Mouse (Mus musculus) intestine, postnatal 0 days (tissue): ENCODE data around the gene Slc25a23. TPM values are rescaled to one million over a fixed set of nuclear protein-coding genes. Genes with fewer than 3 reads are reported as not detected.

Experiments used
- ATAC-seq: fragments of 200-750 bp; cut with Nextera tagmentation; 2 replicates; pipeline ENCODE4 v1.8.0; 2017; ENCODE audit warnings: mild to moderate bottlenecking, moderate TSS enrichment, moderate library complexity
- H3K27ac ChIP-seq: fragments of 300-500 bp; sonication (generic); 2 replicates; pipeline ENCODE4 v1.5.1; 2014; ENCODE audit warnings: mild to moderate bottlenecking, low read depth, low read length, moderate library complexity
- H3K27me3 ChIP-seq: fragments of 300-500 bp; sonication (generic); replicated peaks from 2 replicates; pipeline ENCODE4 v1.6.1; 2014; ENCODE audit warnings: low read length, mixed read lengths; ENCODE audit not compliant: control insufficient read depth, insufficient read depth
- H3K36me3 ChIP-seq: fragments of 300-500 bp; sonication (generic); 2 replicates; pipeline ENCODE4 v1.6.1; 2014; ENCODE audit warnings: mild to moderate bottlenecking, moderate library complexity; ENCODE audit not compliant: control insufficient read depth, insufficient read depth
- H3K4me1 ChIP-seq: fragments of 300-500 bp; sonication (generic); replicated peaks from 2 replicates; pipeline ENCODE4 v1.6.1; 2014; ENCODE audit warnings: antibody characterized with exemption, low read length, mixed read lengths; ENCODE audit not compliant: control insufficient read depth, insufficient read depth
- H3K4me2 ChIP-seq: fragments of 300-500 bp; sonication (generic); replicated peaks from 2 replicates; pipeline ENCODE4 v1.6.1; 2014; ENCODE audit warnings: low read depth, mild to moderate bottlenecking, moderate library complexity
- H3K4me3 ChIP-seq: fragments of 300-500 bp; sonication (generic); 2 replicates; pipeline ENCODE4 v1.5.1; 2014; ENCODE audit warnings: low read depth, low read length
- H3K9ac ChIP-seq: fragments of 300-500 bp; sonication (generic); 2 replicates; pipeline ENCODE4 v1.6.1; 2014; ENCODE audit warnings: mild to moderate bottlenecking, low read depth, low read length
- H3K9me3 ChIP-seq: fragments of 300-500 bp; sonication (generic); 2 replicates; pipeline ENCODE4 v1.6.1; 2016; ENCODE audit warnings: mixed run types; ENCODE audit not compliant: control insufficient read depth
- CTCF ChIP-seq: sonication (generic); IDR thresholded peaks from 2 replicates; pipeline ENCODE4 v1.5.1; 2016; ENCODE audit warnings: low read depth, mild to moderate bottlenecking, control low read depth, antibody characterized with exemption, moderate library complexity
- WGBS: fragments of 180-500 bp; shearing (Covaris S2); extraction: QIAGEN DNeasy Blood & Tissue Kit; methylation state at CpG from one replicate; pipeline ENCODE4 v1.1.7; 2014; 5-methylcytosine and 5-hydroxymethylcytosine counted together
- polyA plus RNA-seq: library from polyadenylated mRNA; unstranded; fragments of >200 nt; fragmentation: Nextera tagmentation; extraction: Ambion mirVana; gene quantifications from 2 replicates; pipeline ENCODE4 v1.2.1, GENCODE M21; 2015

Slc25a23 gene
- polyA plus RNA-seq, 1 experiment from 2014 or later = 5.1 TPM

- no peak for TF ChIP-seq CTCF
- H3K27me3 ChIP-seq = no peaks in the 10 kb centered on the region
- no peaks in the 10 kb centered on the region for H3K36me3 ChIP-seq
- ATAC-seq = no peak
- 41% methylated on average over 6 of the region's 6 CpGs for WGBS
- no peak within 1 kb of the TSS for H3K4me3 ChIP-seq
- no peaks in the 10 kb centered on the region for H3K4me1 ChIP-seq
- H3K9me3 ChIP-seq = no peaks in the 10 kb centered on the region
- no peak within 1 kb of the TSS; the same call in 1 of the 2 replicates for H3K9ac ChIP-seq
- 0 out of 2 replicates have a peak within 1 kb of the TSS, but pooled peaks have one; percentile 6 for H3K4me2 ChIP-seq
- H3K27ac ChIP-seq = no peak within 1 kb of the TSS
These were observed 18.7 kb upstream of the Slc25a23 start, which contains the start of gene Dennd1c for GRCm38 (mm10) chr17:57078336-57078735. TSS of gene Dennd1c (minus strand) at chr17:57078514.

- H3K27me3 ChIP-seq = no peaks in the 10 kb centered on the region
- no peaks in the 10 kb centered on the region for H3K9me3 ChIP-seq
- no peaks in the 10 kb centered on the region for H3K36me3 ChIP-seq
- H3K9ac ChIP-seq = no peak overlapping the region
- TF ChIP-seq CTCF = no peak
- WGBS = 31% methylated on average over 3 of the region's 3 CpGs
- ATAC-seq = no peak
- H3K4me2 ChIP-seq = no peak overlapping the region
- no peak overlapping the region for H3K27ac ChIP-seq
- no peaks in the 10 kb centered on the region for H3K4me1 ChIP-seq
- no peak overlapping the region for H3K4me3 ChIP-seq
These were observed 17.3 kb upstream of the Slc25a23 start for GRCm38 (mm10) chr17:57076916-57077315.

- Histone ChIP-seq H3K4me3 (no peak overlapping the region), H3K9ac (no peak overlapping the region), H3K27me3 (no peaks in the 10 kb centered on the region), H3K27ac (no peak overlapping the region), H3K4me2 (peak overlapping the region; percentile 22; the same call in 1 of the 2 replicates), H3K9me3 (no peaks in the 10 kb centered on the region), H3K4me1 (no peaks in the 10 kb centered on the region), H3K36me3 (peaks cover 12% of the 10 kb centered on the region; the same call in 1 of the 2 replicates)
- no peak for TF ChIP-seq CTCF
- peak; percentile 70 for ATAC-seq
- WGBS = 7% methylated on average over 11 of the region's 11 CpGs
These were observed 11.0 kb upstream of the Slc25a23 start for GRCm38 (mm10) chr17:57070699-57071098.

- TF ChIP-seq CTCF = no peak
- Histone ChIP-seq H3K9me3 (no peaks in the 10 kb centered on the region), H3K4me2 (peak overlapping the region; percentile 22; the same call in 1 of the 2 replicates), H3K4me3 (no peak overlapping the region), H3K9ac (no peak overlapping the region), H3K4me1 (no peaks in the 10 kb centered on the region), H3K27ac (no peak overlapping the region), H3K36me3 (peaks cover 12% of the 10 kb centered on the region; the same call in 1 of the 2 replicates), H3K27me3 (no peaks in the 10 kb centered on the region)
- no peak for ATAC-seq
- WGBS = 7% methylated on average over 9 of the region's 9 CpGs
These were observed 10.6 kb upstream of the Slc25a23 start for GRCm38 (mm10) chr17:57070272-57070671.

GRCm38 (mm10) chr17:57066908-57067307 lies 7.2 kb upstream of the Slc25a23 start:
- H3K9ac ChIP-seq = no peak overlapping the region
- no peak overlapping the region for H3K4me2 ChIP-seq

GRCm38 (mm10) chr17:57063031-57063430 lies 3.4 kb upstream of the Slc25a23 start:
- peak overlapping the region; percentile 98 for H3K4me2 ChIP-seq
- H3K4me3 ChIP-seq = peak overlapping the region; percentile 63
- H3K9me3 ChIP-seq = no peaks in the 10 kb centered on the region
- peaks cover 8% of the 10 kb centered on the region; the same call in 1 of the 2 replicates for H3K27me3 ChIP-seq
- peak overlapping the region; percentile 98; the same call in 1 of the 2 replicates for H3K27ac ChIP-seq
- 5% methylated on average over 8 of the region's 8 CpGs for WGBS
- TF ChIP-seq CTCF = no peak
- H3K9ac ChIP-seq = peak overlapping the region; percentile 73
- ATAC-seq = no peak
- H3K4me1 ChIP-seq = peaks cover 12% of the 10 kb centered on the region; the same call in 1 of the 2 replicates
- peaks cover 19% of the 10 kb centered on the region; the same call in 1 of the 2 replicates for H3K36me3 ChIP-seq

More at GRCm38 (mm10) chr17:57066908-57067307, 7.2 kb upstream of the Slc25a23 start:
- TF ChIP-seq CTCF = no peak
- 59% methylated on average over 5 of the region's 5 CpGs for WGBS
- Histone ChIP-seq H3K4me3 (no peak overlapping the region), H3K9me3 (no peaks in the 10 kb centered on the region), H3K27ac (no peak overlapping the region), H3K4me1 (0 out of 2 replicates have a peak, but pooled peaks cover 6% of the 10 kb centered on the region), H3K27me3 (peaks cover 6% of the 10 kb centered on the region; the same call in 1 of the 2 replicates), H3K36me3 (peaks cover 19% of the 10 kb centered on the region; the same call in 1 of the 2 replicates)
- no peak for ATAC-seq
